Mouse (Mus musculus): Measurements from ENCODE around the gene Matk. TPM values are rescaled to one million over a fixed set of nuclear protein-coding genes. Genes with fewer than 3 reads are reported as not detected.

The Matk gene
- polyA plus RNA-seq, 1 experiment from 2014 or later, result 0.66 TPM

DNA sequence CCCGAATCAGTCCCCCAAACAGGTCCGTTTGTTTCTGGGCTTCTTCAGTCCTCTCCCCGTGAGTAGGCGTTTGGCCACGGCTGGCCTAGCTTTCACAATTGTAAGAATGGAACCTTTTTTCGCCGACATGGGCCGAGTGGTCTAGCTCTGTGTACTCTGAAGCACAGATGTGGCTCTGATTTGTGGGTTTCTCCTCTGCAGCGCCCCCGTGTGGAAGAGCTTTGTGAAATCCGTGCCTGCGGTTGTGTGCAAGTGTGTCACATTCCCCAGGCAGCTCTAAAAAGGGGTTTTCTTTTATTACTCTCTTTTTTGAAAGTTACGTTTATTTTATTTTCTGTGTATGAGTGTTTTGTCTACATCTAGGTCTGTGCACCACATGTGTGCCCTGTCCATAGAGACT is 11.9 kb upstream of the Matk start:
- Histone ChIP-seq H3K9me3 (ENCODE audit: control insufficient read depth) (no peaks in the 10 kb centered on the region), H3K27ac (ENCODE audit: low read depth, low read length) (no peak overlapping the region), H3K36me3 (ENCODE audit: control insufficient read depth, insufficient read depth) (no peaks in the 10 kb centered on the region), H3K27me3 (replicated peaks; ENCODE audit: control insufficient read depth, insufficient read depth, low read length) (peaks cover 15% of the 10 kb centered on the region; the same call in 1 of the 2 replicates), H3K4me1 (replicated peaks; ENCODE audit: control insufficient read depth, insufficient read depth, low read length) (no peaks in the 10 kb centered on the region; the same call in 1 of the 2 replicates), H3K4me2 (replicated peaks; ENCODE audit: low read depth) (no peak overlapping the region), H3K4me3 (ENCODE audit: low read depth, low read length) (no peak overlapping the region), H3K9ac (ENCODE audit: low read depth, low read length) (no peak overlapping the region)
- TF ChIP-seq CTCF (IDR thresholded peaks at IDR 0.05; ENCODE audit: low read depth), result peak; percentile 80
- no peak for ATAC-seq
- WGBS, result 36% methylated on average over 13 of the region's 13 CpGs

GRCm38 (mm10) chr10:81242021-81242420 is 10.7 kb upstream of the Matk start:
- no peaks in the 10 kb centered on the region for H3K9me3 ChIP-seq (ENCODE audit: control insufficient read depth)

GRCm38 (mm10) chr10:81244146-81244545 is 8.6 kb upstream of the Matk start:
- Histone ChIP-seq H3K4me3 (ENCODE audit: low read depth, low read length) (no peak overlapping the region), H3K36me3 (ENCODE audit: control insufficient read depth, insufficient read depth) (no peaks in the 10 kb centered on the region), H3K9ac (ENCODE audit: low read depth, low read length) (no peak overlapping the region), H3K4me2 (replicated peaks; ENCODE audit: low read depth) (peak overlapping the region; percentile 10; the same call in 1 of the 2 replicates), H3K4me1 (replicated peaks; ENCODE audit: control insufficient read depth, insufficient read depth, low read length) (peaks cover 5% of the 10 kb centered on the region), H3K9me3 (ENCODE audit: control insufficient read depth) (no peaks in the 10 kb centered on the region), H3K27me3 (replicated peaks; ENCODE audit: control insufficient read depth, insufficient read depth, low read length) (peaks cover 15% of the 10 kb centered on the region; the same call in 1 of the 2 replicates), H3K27ac (ENCODE audit: low read depth, low read length) (no peak overlapping the region)
- TF ChIP-seq CTCF (IDR thresholded peaks at IDR 0.05; ENCODE audit: low read depth), result no peak
- peak; percentile 7 for ATAC-seq
- 67% methylated on average over 4 of the region's 4 CpGs for WGBS

More at GRCm38 (mm10) chr10:81242021-81242420, 10.7 kb upstream of the Matk start:
- no peak overlapping the region for H3K4me3 ChIP-seq (ENCODE audit: low read depth, low read length)
- H3K9ac ChIP-seq (ENCODE audit: low read depth, low read length), result no peak overlapping the region
- H3K36me3 ChIP-seq (ENCODE audit: control insufficient read depth, insufficient read depth), result no peaks in the 10 kb centered on the region
- H3K4me2 ChIP-seq (replicated peaks; ENCODE audit: low read depth), result no peak overlapping the region
- peaks cover 15% of the 10 kb centered on the region; the same call in 1 of the 2 replicates for H3K27me3 ChIP-seq (replicated peaks; ENCODE audit: control insufficient read depth, insufficient read depth, low read length)
- WGBS, result 88% methylated on average over 16 of the region's 16 CpGs
- no peaks in the 10 kb centered on the region; the same call in 1 of the 2 replicates for H3K4me1 ChIP-seq (replicated peaks; ENCODE audit: control insufficient read depth, insufficient read depth, low read length)
- no peak overlapping the region for H3K27ac ChIP-seq (ENCODE audit: low read depth, low read length)
- no peak for ATAC-seq
- TF ChIP-seq CTCF (IDR thresholded peaks at IDR 0.05; ENCODE audit: low read depth), result no peak

DNA sequence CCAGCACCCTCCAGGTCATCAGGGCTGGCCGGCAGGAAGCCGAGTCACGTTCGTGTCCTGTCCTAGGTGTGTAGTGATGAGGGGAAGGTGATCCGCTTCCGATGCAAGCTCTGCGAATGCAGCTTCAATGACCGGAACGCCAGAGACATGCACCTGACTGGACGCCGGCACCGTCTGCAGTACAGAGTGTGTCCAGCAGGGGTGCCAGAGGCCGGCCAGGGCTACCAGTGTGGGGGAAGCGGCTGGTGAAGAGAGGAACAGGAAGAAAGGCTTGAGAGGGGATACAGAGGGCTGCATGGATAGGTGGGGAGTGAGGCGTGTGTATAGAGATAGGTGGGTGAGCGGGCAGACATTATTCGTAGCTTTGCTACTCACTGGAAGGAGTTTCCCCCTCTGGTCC is 8.1 kb upstream of the Matk start:
- Histone ChIP-seq H3K4me2 (replicated peaks; ENCODE audit: low read depth) (peak overlapping the region; percentile 10), H3K4me1 (replicated peaks; ENCODE audit: control insufficient read depth, insufficient read depth, low read length) (peaks cover 5% of the 10 kb centered on the region), H3K9me3 (ENCODE audit: control insufficient read depth) (no peaks in the 10 kb centered on the region), H3K36me3 (ENCODE audit: control insufficient read depth, insufficient read depth) (no peaks in the 10 kb centered on the region), H3K27me3 (replicated peaks; ENCODE audit: control insufficient read depth, insufficient read depth, low read length) (peaks cover 11% of the 10 kb centered on the region; the same call in 1 of the 2 replicates), H3K4me3 (ENCODE audit: low read depth, low read length) (no peak overlapping the region), H3K9ac (ENCODE audit: low read depth, low read length) (no peak overlapping the region), H3K27ac (ENCODE audit: low read depth, low read length) (no peak overlapping the region)
- WGBS, result 10% methylated on average over 17 of the region's 17 CpGs
- TF ChIP-seq CTCF (IDR thresholded peaks at IDR 0.05; ENCODE audit: low read depth), result peak; percentile 98
- ATAC-seq, result peak; percentile 30

DNA sequence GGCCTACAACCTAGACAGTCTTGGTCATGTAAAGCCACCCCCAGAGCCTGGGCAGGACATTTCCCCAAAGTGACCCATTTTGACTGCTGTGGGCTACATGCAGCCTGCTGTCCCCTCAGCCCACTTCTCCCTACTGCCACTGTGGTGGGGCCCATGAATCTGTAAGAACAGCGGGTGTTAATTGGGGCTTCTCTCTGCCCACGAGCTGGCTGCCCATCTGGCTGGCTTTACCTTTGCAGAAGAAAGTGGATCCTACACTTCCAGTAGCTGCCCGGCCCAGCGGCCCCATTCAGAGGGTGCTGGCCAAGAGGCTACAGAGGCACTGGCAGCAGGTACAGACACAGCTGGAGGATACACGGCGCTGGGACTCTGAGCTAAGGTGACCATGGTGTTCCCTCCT is 7.6 kb upstream of the Matk start:
- Histone ChIP-seq H3K27ac (ENCODE audit: low read depth, low read length) (no peak overlapping the region), H3K4me1 (replicated peaks; ENCODE audit: control insufficient read depth, insufficient read depth, low read length) (peaks cover 5% of the 10 kb centered on the region), H3K4me3 (ENCODE audit: low read depth, low read length) (no peak overlapping the region), H3K27me3 (replicated peaks; ENCODE audit: control insufficient read depth, insufficient read depth, low read length) (0 out of 2 replicates have a peak, but pooled peaks cover 6% of the 10 kb centered on the region), H3K4me2 (replicated peaks; ENCODE audit: low read depth) (no peak overlapping the region), H3K36me3 (ENCODE audit: control insufficient read depth, insufficient read depth) (no peaks in the 10 kb centered on the region), H3K9ac (ENCODE audit: low read depth, low read length) (no peak overlapping the region), H3K9me3 (ENCODE audit: control insufficient read depth) (no peaks in the 10 kb centered on the region)
- no peak for TF ChIP-seq CTCF (IDR thresholded peaks at IDR 0.05; ENCODE audit: low read depth)
- whole genome bisulfite sequencing, result 90% methylated on average over 6 of the region's 6 CpGs
- ATAC-seq, result no peak

DNA sequence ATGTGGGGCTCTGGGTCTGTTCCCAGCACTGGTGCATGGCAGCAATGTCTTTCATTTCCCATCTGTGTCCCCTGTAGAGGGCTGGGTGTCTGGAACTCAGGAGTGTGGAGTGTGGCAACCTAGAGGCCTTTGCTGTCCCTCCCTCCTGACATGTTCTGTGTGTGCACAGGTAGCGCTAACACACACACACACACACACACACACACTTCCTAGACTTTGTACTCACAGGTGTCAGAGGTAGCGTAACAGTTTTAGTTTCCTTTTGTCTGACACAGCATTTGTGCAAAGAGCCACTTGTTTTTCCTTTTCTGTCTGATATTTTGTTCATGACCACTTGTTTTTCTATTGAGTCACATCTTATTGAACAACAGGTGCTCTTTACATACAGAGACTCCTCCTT is 4.9 kb upstream of the Matk start:
- Histone ChIP-seq H3K27me3 (replicated peaks; ENCODE audit: control insufficient read depth, insufficient read depth, low read length) (peaks cover 13% of the 10 kb centered on the region), H3K9me3 (ENCODE audit: control insufficient read depth) (no peaks in the 10 kb centered on the region), H3K4me3 (ENCODE audit: low read depth, low read length) (no peak overlapping the region), H3K4me1 (replicated peaks; ENCODE audit: control insufficient read depth, insufficient read depth, low read length) (peaks cover 5% of the 10 kb centered on the region), H3K4me2 (replicated peaks; ENCODE audit: low read depth) (no peak overlapping the region), H3K27ac (ENCODE audit: low read depth, low read length) (peak overlapping the region; percentile 76), H3K9ac (ENCODE audit: low read depth, low read length) (no peak overlapping the region), H3K36me3 (ENCODE audit: control insufficient read depth, insufficient read depth) (no peaks in the 10 kb centered on the region)
- TF ChIP-seq CTCF (IDR thresholded peaks at IDR 0.05; ENCODE audit: low read depth), result no peak
- WGBS, result 47% methylated on average over 2 of the region's 2 CpGs
- peak; percentile 72 for ATAC-seq

GRCm38 (mm10) chr10:81249442-81249841 is 3.3 kb upstream of the Matk start:
- WGBS, result 79% methylated on average over 8 of the region's 8 CpGs
- no peak for ATAC-seq

More at GRCm38 (mm10) chr10:81249442-81249841, 3.3 kb upstream of the Matk start:
- no peak for TF ChIP-seq CTCF (IDR thresholded peaks at IDR 0.05; ENCODE audit: low read depth)
- H3K4me1 ChIP-seq (replicated peaks; ENCODE audit: control insufficient read depth, insufficient read depth, low read length), result peaks cover 5% of the 10 kb centered on the region
- H3K27me3 ChIP-seq (replicated peaks; ENCODE audit: control insufficient read depth, insufficient read depth, low read length), result peaks cover 29% of the 10 kb centered on the region
- no peak overlapping the region for H3K4me2 ChIP-seq (replicated peaks; ENCODE audit: low read depth)
- H3K9ac ChIP-seq (ENCODE audit: low read depth, low read length), result no peak overlapping the region
- no peak overlapping the region for H3K4me3 ChIP-seq (ENCODE audit: low read depth, low read length)
- no peaks in the 10 kb centered on the region for H3K36me3 ChIP-seq (ENCODE audit: control insufficient read depth, insufficient read depth)
- H3K9me3 ChIP-seq (ENCODE audit: control insufficient read depth), result no peaks in the 10 kb centered on the region
- no peak overlapping the region; the same call in 1 of the 2 replicates for H3K27ac ChIP-seq (ENCODE audit: low read depth, low read length)

All from intestine, postnatal 0 days (tissue).